Mouse (Mus musculus): ENCODE data around the gene Tmem120b. TPM values are rescaled to one million over a fixed set of nuclear protein-coding genes. Genes with fewer than 3 reads are reported as not detected.

Tmem120b gene
- polyA plus RNA-seq, 1 experiment from 2014 or later = 14.0 TPM

DNA sequence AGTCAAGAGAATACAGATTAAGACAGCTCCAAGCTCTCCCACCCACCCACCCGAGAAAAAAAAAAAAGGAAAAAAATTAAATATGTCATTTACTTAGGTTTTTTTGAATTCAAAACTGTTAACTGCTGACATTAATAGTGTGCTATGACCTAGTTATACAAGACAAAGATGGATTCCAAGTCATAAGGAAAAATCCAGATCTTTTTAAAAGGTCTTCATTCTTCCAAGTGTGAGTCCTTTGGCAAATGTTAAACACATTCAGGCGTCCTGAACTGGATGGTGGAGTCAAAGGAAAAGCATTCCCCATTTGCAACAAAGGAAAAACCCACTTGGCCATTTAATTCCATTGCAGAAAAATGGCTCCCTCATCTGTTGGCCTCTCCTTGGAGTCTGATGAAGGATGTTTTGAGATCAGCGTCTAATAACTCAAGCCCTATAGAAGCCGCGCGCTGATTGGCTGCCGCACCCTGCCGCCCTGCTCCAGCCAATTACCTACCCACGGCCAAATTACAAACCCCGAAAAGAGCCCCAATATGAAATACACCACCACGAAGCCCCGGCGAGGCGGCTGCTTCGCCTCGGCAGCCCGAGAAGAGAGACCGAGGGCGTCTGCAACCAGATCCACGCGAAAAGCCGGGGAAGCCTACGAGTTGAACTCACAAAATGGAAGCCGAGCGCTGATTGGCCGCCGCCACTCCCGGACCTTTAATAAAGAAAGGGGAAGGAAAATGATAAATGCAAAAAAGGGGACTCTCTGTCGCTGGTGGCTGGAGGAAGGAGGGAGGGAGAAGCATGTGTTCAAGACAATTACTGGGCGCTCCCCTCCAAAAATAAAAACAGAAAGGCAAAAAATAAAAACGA is 72.7 kb downstream of the Tmem120b start:
- H3K9ac ChIP-seq = peak overlapping the region; percentile 100
- H3K36me3 ChIP-seq (replicated peaks; ENCODE audit: control insufficient read depth, insufficient read depth) = 0 out of 2 replicates have a peak, but pooled peaks cover 14% of the 10 kb centered on the region
- DNase-seq (ENCODE audit: low spot score) = peak; percentile 96
- peaks cover 36% of the 10 kb centered on the region for H3K4me1 ChIP-seq (replicated peaks; ENCODE audit: control insufficient read depth, insufficient read depth, low read length)
- peak overlapping the region; percentile 99 for H3K27ac ChIP-seq
- peak overlapping the region; percentile 100 for H3K4me2 ChIP-seq (replicated peaks)
- H3K27me3 ChIP-seq (ENCODE audit: control insufficient read depth, insufficient read depth, low read length) = no peaks in the 10 kb centered on the region
- peak overlapping the region; percentile 91 for H3K4me3 ChIP-seq (replicated peaks; ENCODE audit: low read length)
- H3K9me3 ChIP-seq (ENCODE audit: control insufficient read depth, low read length) = no peaks in the 10 kb centered on the region
- peak; percentile 66 for ATAC-seq (ENCODE audit: low FRiP score)
- WGBS = under 1% methylated on average over 31 of the region's 31 CpGs

GRCm38 (mm10) chr5:123141555-123142160 is 73.4 kb downstream of the Tmem120b start:
- H3K4me2 ChIP-seq (replicated peaks) = peak overlapping the region; percentile 100
- WGBS = 0% methylated on average over 30 of the region's 38 CpGs
- H3K36me3 ChIP-seq (replicated peaks; ENCODE audit: control insufficient read depth, insufficient read depth) = peaks cover 16% of the 10 kb centered on the region
- no peak; the same call in 1 of the 2 replicates for ATAC-seq (ENCODE audit: low FRiP score)
- H3K9me3 ChIP-seq (ENCODE audit: control insufficient read depth, low read length) = no peaks in the 10 kb centered on the region
- H3K4me1 ChIP-seq (replicated peaks; ENCODE audit: control insufficient read depth, insufficient read depth, low read length) = peaks cover 32% of the 10 kb centered on the region
- DNase-seq (ENCODE audit: low spot score) = no peak
- H3K27me3 ChIP-seq (ENCODE audit: control insufficient read depth, insufficient read depth, low read length) = no peaks in the 10 kb centered on the region
- H3K27ac ChIP-seq = peak overlapping the region; percentile 99
- H3K9ac ChIP-seq = peak overlapping the region; percentile 100
- peak overlapping the region; percentile 91 for H3K4me3 ChIP-seq (replicated peaks; ENCODE audit: low read length)

DNA sequence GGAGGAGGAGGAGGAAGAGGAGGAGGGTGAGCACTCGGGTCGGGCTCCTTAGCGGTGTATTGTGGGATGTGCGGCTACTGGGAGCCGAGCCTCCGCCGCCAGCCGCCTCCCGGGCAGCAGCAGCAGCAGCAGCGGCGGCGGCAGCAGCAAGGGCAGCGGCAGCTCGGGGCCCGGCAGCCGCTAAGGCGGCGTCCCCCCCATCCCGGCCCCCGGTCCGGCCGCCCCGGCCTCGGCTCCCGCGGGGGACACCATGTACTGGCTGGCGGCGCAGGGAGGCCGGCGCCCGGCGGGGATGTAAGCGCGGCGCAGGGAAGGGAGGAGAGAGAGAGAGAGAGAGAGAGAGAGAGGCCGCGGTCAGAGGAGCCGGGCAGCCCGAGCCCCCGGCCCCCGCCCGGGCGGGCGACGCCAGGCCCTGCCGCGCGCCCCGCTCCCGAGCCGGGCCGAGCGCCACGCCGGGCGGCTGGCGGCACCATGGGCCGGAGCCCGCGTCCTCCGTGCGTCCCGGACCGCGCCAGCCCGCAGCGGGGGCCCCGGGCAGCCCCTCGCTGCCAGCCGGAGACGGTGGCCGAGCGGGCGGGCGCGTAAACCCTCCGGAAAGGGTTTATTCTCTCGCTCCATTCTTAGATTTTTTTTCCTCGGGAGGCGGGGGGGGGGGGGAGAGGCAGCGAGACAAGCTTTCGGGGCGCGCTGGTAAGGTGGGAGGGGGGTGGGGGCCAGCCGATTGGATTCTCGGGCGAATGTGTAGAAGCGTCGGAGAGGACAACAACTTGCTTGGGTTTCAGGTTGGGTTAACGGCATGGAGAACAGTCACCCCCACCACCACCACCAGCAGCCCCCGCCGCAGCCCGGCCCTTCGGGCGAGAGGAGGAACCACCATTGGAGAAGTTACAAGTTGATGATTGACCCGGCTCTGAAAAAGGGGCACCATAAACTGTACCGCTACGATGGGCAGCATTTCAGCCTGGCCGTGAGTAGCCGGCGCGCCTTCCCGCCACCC is 74.2 kb downstream of the Tmem120b start, which contains the start of gene Setd1b:
Gene Setd1b, plus strand, starts transcription at position 33 of the 997 bp plus-strand sequence.
- H3K4me3 ChIP-seq (replicated peaks; ENCODE audit: low read length) = peak within 1 kb of the TSS; percentile 91
- H3K9ac ChIP-seq = peak within 1 kb of the TSS; percentile 100
- DNase-seq (ENCODE audit: low spot score) (peak; percentile 59), ATAC-seq (ENCODE audit: low FRiP score) (0 out of 2 replicates have a peak, but pooled peaks have one; percentile 17)
- no peaks in the 10 kb centered on the region for H3K9me3 ChIP-seq (ENCODE audit: control insufficient read depth, low read length)
- peaks cover 17% of the 10 kb centered on the region for H3K36me3 ChIP-seq (replicated peaks; ENCODE audit: control insufficient read depth, insufficient read depth)
- H3K27me3 ChIP-seq (ENCODE audit: control insufficient read depth, insufficient read depth, low read length) = no peaks in the 10 kb centered on the region
- H3K27ac ChIP-seq = peak within 1 kb of the TSS; percentile 99
- H3K4me1 ChIP-seq (replicated peaks; ENCODE audit: control insufficient read depth, insufficient read depth, low read length) = peaks cover 24% of the 10 kb centered on the region
- peak within 1 kb of the TSS; percentile 100 for H3K4me2 ChIP-seq (replicated peaks)
- under 1% methylated on average over 59 of the region's 103 CpGs for WGBS

DNA sequence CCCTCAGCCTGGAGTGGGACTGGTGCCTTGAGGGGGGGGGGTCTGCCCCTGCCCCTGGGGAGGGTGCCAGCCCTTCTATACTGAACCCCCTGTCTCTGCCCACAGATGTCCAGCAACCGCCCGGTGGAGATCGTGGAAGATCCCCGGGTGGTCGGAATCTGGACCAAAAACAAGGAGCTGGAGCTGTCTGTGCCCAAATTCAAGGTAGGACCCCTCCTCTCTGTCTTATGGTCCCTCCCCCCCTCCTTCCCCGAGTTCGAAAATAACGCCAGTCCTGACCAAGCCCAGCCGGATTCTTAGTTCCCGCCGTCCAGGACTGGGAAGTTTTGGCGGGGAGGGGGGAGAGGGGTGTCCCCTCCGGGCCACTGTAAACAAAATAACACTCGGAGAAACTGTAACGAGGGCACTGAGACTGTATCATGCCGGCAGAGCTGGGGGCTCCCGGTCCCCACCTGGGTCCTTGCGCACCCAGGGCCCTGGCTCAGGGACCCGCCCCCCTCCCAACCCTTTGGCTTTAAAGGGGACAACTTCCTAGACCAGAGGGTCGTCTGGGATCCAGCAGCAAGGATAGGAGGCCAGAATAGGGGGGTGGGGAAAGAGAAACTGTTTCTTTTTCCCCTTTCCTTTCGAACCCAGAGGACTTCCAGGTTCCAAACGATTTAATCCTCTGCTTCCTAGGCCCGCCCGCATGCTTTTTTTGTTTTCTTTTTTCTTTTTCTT is 75.2 kb downstream of the Tmem120b start:
- Histone ChIP-seq H3K27me3 (ENCODE audit: control insufficient read depth, insufficient read depth, low read length) (no peaks in the 10 kb centered on the region), H3K4me1 (replicated peaks; ENCODE audit: control insufficient read depth, insufficient read depth, low read length) (peaks cover 24% of the 10 kb centered on the region), H3K4me3 (replicated peaks; ENCODE audit: low read length) (peak overlapping the region; percentile 91), H3K36me3 (replicated peaks; ENCODE audit: control insufficient read depth, insufficient read depth) (peaks cover 23% of the 10 kb centered on the region), H3K9ac (peak overlapping the region; percentile 100), H3K27ac (peak overlapping the region; percentile 99), H3K4me2 (replicated peaks) (peak overlapping the region; percentile 100), H3K9me3 (ENCODE audit: control insufficient read depth, low read length) (no peaks in the 10 kb centered on the region)
- WGBS = under 1% methylated on average over 24 of the region's 24 CpGs
- no peak for ATAC-seq (ENCODE audit: low FRiP score)
- DNase-seq (ENCODE audit: low spot score) = peak; percentile 62

DNA sequence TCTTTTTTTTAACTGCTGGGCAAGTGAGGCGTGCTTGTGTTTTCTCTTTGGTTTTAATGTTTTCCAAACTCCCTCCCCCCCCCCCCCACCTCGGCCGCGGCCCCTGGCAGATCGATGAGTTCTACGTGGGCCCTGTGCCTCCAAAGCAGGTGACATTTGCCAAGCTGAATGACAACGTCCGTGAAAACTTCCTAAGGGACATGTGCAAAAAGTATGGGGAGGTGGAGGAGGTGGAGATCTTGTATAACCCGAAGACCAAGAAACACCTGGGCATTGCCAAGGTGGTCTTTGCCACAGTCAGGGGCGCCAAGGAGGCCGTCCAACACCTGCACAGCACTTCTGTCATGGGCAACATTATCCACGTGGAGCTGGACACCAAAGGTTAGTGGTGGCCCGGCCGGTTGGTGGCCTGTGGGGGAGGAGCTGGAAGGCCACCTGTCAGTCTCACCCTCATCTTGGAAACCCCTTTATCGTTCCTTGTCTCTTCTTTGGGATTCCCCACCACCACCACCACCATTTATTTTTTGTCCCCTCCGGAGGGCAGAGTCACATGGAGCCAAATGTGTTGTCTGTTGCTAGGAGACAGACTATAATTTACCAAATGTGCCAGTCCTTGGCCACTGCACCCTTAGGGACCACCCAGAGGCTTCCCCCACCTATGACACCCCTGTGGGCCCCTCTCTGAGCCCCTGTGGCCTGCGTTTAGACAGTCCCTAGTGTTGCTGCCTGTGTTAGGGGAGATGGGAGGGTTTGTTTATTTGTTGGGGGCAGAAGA is 75.9 kb downstream of the Tmem120b start:
- ATAC-seq (ENCODE audit: low FRiP score) (no peak), DNase-seq (ENCODE audit: low spot score) (no peak)
- WGBS = 5% methylated on average over 17 of the region's 17 CpGs
- peak overlapping the region; percentile 100 for H3K4me2 ChIP-seq (replicated peaks)
- H3K27ac ChIP-seq = 0 out of 2 replicates have a peak overlapping the region, but pooled peaks have one; percentile 99
- H3K9ac ChIP-seq = peak overlapping the region; percentile 100
- peaks cover 29% of the 10 kb centered on the region for H3K36me3 ChIP-seq (replicated peaks; ENCODE audit: control insufficient read depth, insufficient read depth)
- H3K9me3 ChIP-seq (ENCODE audit: control insufficient read depth, low read length) = no peaks in the 10 kb centered on the region
- H3K4me1 ChIP-seq (replicated peaks; ENCODE audit: control insufficient read depth, insufficient read depth, low read length) = peaks cover 25% of the 10 kb centered on the region
- no peaks in the 10 kb centered on the region for H3K27me3 ChIP-seq (ENCODE audit: control insufficient read depth, insufficient read depth, low read length)
- H3K4me3 ChIP-seq (replicated peaks; ENCODE audit: low read length) = peak overlapping the region; percentile 91

DNA sequence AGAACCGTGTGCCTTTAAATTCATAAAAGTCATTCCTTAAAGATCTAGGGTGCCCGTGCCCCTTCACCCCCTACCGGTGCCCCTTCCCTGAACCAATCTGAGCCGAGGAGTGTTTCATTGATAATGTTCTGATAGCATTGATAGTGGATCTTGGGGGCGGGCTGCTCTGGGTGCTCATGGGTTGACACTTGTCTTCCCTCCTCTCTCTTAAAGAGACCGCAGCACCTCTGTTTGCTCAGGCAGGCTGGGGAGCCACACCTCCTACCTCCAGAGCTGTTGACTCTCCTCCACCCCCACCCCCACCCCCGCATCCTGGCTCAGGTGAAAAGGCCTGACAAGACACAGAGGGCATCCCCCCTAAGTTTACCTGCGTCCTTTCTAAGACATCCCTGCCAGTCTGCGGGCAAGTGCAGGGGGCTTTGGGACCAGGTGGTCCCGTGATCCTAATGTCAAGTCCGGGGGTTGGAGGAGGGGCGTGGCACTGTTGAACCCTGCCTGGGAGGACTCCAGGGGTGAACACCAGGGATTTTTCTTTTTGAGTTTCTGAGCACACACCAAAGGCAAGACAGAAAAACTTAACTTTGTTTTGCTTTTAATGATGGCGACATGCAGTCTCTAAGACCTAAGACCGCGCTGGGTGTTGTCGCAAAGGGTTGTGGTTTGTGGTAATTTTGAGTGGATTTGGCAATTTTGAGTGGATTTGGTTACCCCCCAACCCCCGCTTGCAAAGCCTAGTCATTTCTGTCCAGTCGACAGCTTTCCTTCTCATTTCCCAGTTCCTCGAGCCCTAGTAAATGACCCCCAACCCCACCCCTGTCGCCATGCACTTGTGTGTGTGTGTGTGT is 76.8 kb downstream of the Tmem120b start:
- H3K9me3 ChIP-seq (ENCODE audit: control insufficient read depth, low read length) = no peaks in the 10 kb centered on the region
- H3K36me3 ChIP-seq (replicated peaks; ENCODE audit: control insufficient read depth, insufficient read depth) = peaks cover 32% of the 10 kb centered on the region
- H3K4me1 ChIP-seq (replicated peaks; ENCODE audit: control insufficient read depth, insufficient read depth, low read length) = peaks cover 33% of the 10 kb centered on the region
- peak overlapping the region; percentile 100 for H3K4me2 ChIP-seq (replicated peaks)
- H3K9ac ChIP-seq = peak overlapping the region; percentile 100
- no peak overlapping the region for H3K27ac ChIP-seq
- H3K27me3 ChIP-seq (ENCODE audit: control insufficient read depth, insufficient read depth, low read length) = no peaks in the 10 kb centered on the region
- 40% methylated on average over 20 of the region's 20 CpGs for WGBS
- H3K4me3 ChIP-seq (replicated peaks; ENCODE audit: low read length) = peak overlapping the region; percentile 91
- no peak for ATAC-seq (ENCODE audit: low FRiP score)
- DNase-seq (ENCODE audit: low spot score) = no peak

- ATAC-seq (ENCODE audit: low FRiP score) (no peak), DNase-seq (ENCODE audit: low spot score) (no peak)
- no peak overlapping the region for H3K9ac ChIP-seq
- no peak overlapping the region for H3K4me2 ChIP-seq (replicated peaks)
- H3K9me3 ChIP-seq (ENCODE audit: control insufficient read depth, low read length) = no peaks in the 10 kb centered on the region
- no peaks in the 10 kb centered on the region for H3K27me3 ChIP-seq (ENCODE audit: control insufficient read depth, insufficient read depth, low read length)
- no peak overlapping the region for H3K27ac ChIP-seq
- H3K4me3 ChIP-seq (replicated peaks; ENCODE audit: low read length) = no peak overlapping the region
- H3K36me3 ChIP-seq (replicated peaks; ENCODE audit: control insufficient read depth, insufficient read depth) = peaks cover 39% of the 10 kb centered on the region
- peaks cover 47% of the 10 kb centered on the region for H3K4me1 ChIP-seq (replicated peaks; ENCODE audit: control insufficient read depth, insufficient read depth, low read length)
- 82% methylated on average over 11 of the region's 11 CpGs for WGBS
Observed at GRCm38 (mm10) chr5:123146357-123146756, 78.1 kb downstream of the Tmem120b start.

All from hindbrain, embryonic 14.5 days (tissue).